Mouse (Mus musculus) B cell, adult 62 days (primary cell): ENCODE measurements around the gene Epm2a. TPM values are rescaled to one million over a fixed set of nuclear protein-coding genes. Genes with fewer than 3 reads are reported as not detected.

ENCODE experiments used
- total RNA-seq: library from RNA; stranded (reverse); gene quantifications from 4 replicates; pipeline ENCODE4 v1.2.4, GENCODE M21; 2023

The Epm2a gene
- 1.2 to 2.3 TPM (median 2.0 TPM) in 4 replicates for total RNA-seq

GRCm38 (mm10) chr10:11343205-11344141 lies at the start of gene Epm2a:
Gene Epm2a (plus strand): TSS chr10:11343404.

Other genes with a start within 250 kb of the Epm2a start
- 29.6 to 32.2 TPM (median 31.0 TPM) in 4 replicates for gene Shprh, start 194.0 kb upstream of the Epm2a start, total RNA-seq
- 15.8 to 18.2 TPM (median 17.5 TPM) in 4 replicates for gene Fbxo30, start 62.1 kb upstream of the Epm2a start, total RNA-seq